Mouse (Mus musculus): ENCODE measurements around the gene Gm20388.

DNA sequence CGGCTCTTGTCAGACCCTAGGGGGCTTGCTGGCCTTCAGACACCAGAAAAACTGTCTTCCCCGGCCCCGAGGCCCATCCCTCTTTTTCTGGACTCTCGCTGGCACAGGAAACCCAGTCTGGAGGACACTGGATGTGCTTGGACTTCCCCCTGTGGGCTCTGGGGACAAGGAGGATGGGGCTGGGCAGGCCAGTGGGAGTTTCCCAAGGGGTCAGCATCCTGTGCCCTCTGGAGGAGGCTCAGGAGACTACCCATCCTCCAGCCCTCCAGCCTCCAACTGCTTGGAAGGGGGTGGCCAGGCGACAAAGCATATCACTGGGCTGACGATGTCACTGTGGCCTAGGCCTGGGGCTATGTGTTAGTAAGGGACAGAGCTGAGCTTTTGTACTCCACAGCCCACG, 898.4 kb downstream of the Gm20388 start:
- TF ChIP-seq CHD2 (IDR thresholded peaks at IDR 0.05; ENCODE audit: low read depth, low read length) (no peak), MAFK (IDR thresholded peaks at IDR 0.05; ENCODE audit: insufficient read depth, low read depth, low read length) (no peak), ZNF384 (IDR thresholded peaks at IDR 0.05; ENCODE audit: low read depth, low read length) (no peak)
